Mouse (Mus musculus) CH12.LX (cell line): Measurements from ENCODE around the gene Hoxa10. TPM values are rescaled to one million over a fixed set of nuclear protein-coding genes. Genes with fewer than 3 reads are reported as not detected.

Experiments used
- DNase-seq: peaks from one replicate; pipeline ENCODE4 v3.0.0-alpha.2; 2013; ENCODE audit errors: extremely low read depth
- H3K27ac ChIP-seq: 2 replicates; pipeline ENCODE4 v1.5.1; 2012; ENCODE audit warnings: low read depth, mild to moderate bottlenecking, control low read depth, moderate library complexity; ENCODE audit not compliant: insufficient read depth
- H3K27me3 ChIP-seq: replicated peaks from 2 replicates; pipeline ENCODE3; 2012; ENCODE audit warnings: inconsistent platforms
- H3K36me3 ChIP-seq, 2 experiments: replicated peaks in 1 of 2; 2 replicates each; pipeline versions ENCODE3 to v1.6.1; 2012; ENCODE audit warnings: inconsistent platforms in 1 of 2, low read length in 1 of 2, mild to moderate bottlenecking in 1 of 2, mixed read lengths in 1 of 2, moderate library complexity in 1 of 2; ENCODE audit not compliant: control insufficient read depth in 1 of 2, insufficient read depth in 1 of 2
- H3K4me1 ChIP-seq, 2 experiments: 2 replicates each; pipeline ENCODE4 v1.6.1; 2012; ENCODE audit warnings: inconsistent platforms in 1 of 2, moderate library complexity in 1 of 2; ENCODE audit not compliant: insufficient read depth in 2 of 2, control insufficient read depth in 1 of 2
- H3K4me2 ChIP-seq: 2 replicates; pipeline ENCODE4 v1.6.1; 2012; ENCODE audit warnings: low read depth, mild to moderate bottlenecking, control low read depth; ENCODE audit not compliant: poor library complexity, insufficient read depth, severe bottlenecking
- H3K4me3 ChIP-seq, 3 experiments: fragments of 150-350 bp in 1 of 3; sonication (generic) in 1 of 3; replicated peaks in 1 of 3; 2 replicates each; pipeline versions ENCODE3 to v1.5.1; 2011 to 2012; ENCODE audit warnings: low read depth in 2 of 3, low read length in 2 of 3, mild to moderate bottlenecking in 2 of 3, moderate library complexity in 2 of 3, control low read depth in 1 of 3, improper control_type of control experiment in 1 of 3, inconsistent platforms in 1 of 3, mixed read lengths in 1 of 3; ENCODE audit not compliant: poor library complexity in 1 of 3
- H3K79me2 ChIP-seq: replicated peaks from 2 replicates; pipeline ENCODE4 v1.6.1; 2012; ENCODE audit warnings: mild to moderate bottlenecking, moderate library complexity; ENCODE audit not compliant: control insufficient read depth, poor library complexity, insufficient read depth, severe bottlenecking; ENCODE audit errors: extremely low read depth
- H3K9ac ChIP-seq: 2 replicates; pipeline ENCODE4 v1.6.1; 2012; ENCODE audit warnings: low read depth, mild to moderate bottlenecking, control low read depth, moderate library complexity; ENCODE audit not compliant: insufficient read depth
- H3K9me3 ChIP-seq: replicated peaks from 2 replicates; pipeline ENCODE3; 2012; ENCODE audit warnings: low read length, inconsistent platforms, mixed read lengths
- BHLHE40 ChIP-seq: IDR thresholded peaks from 2 replicates; pipeline ENCODE4 v1.6.1; 2011; ENCODE audit warnings: mild to moderate bottlenecking, low read depth, low read length, improper control_type of control experiment
- CHD1 ChIP-seq: IDR thresholded peaks from 2 replicates; pipeline ENCODE4 v1.6.1; 2012; ENCODE audit warnings: low read depth, low read length, improper control_type of control experiment, inconsistent platforms
- CHD2 ChIP-seq: IDR thresholded peaks from 2 replicates; pipeline ENCODE4 v1.6.1; 2011; ENCODE audit warnings: low read length, improper control_type of control experiment
- ELF1 ChIP-seq: IDR thresholded peaks from 2 replicates; pipeline ENCODE4 v1.6.1; 2014; ENCODE audit warnings: low read depth, mild to moderate bottlenecking, inconsistent platforms, low read length, improper control_type of control experiment
- ETS1 ChIP-seq: conservative IDR thresholded peaks from 2 replicates; pipeline ENCODE4 v1.6.1; 2012; ENCODE audit warnings: low read depth, mild to moderate bottlenecking, inconsistent platforms, low read length, improper control_type of control experiment, moderate library complexity
- JUND ChIP-seq: conservative IDR thresholded peaks from 2 replicates; pipeline ENCODE4 v1.6.1; 2011; ENCODE audit warnings: low read depth, low read length, improper control_type of control experiment
- KAT2A ChIP-seq: IDR thresholded peaks from 2 replicates; pipeline ENCODE4 v1.6.1; 2012; ENCODE audit warnings: low read length, improper control_type of control experiment, inconsistent platforms; ENCODE audit not compliant: insufficient replicate concordance
- MAFK ChIP-seq: IDR thresholded peaks from 2 replicates; pipeline ENCODE4 v1.6.1; 2011; ENCODE audit warnings: low read length, improper control_type of control experiment; ENCODE audit not compliant: insufficient replicate concordance
- MYC ChIP-seq: IDR thresholded peaks from 2 replicates; pipeline ENCODE4 v1.6.1; 2011; ENCODE audit warnings: low read depth, mild to moderate bottlenecking, improper control_type of control experiment, low read length
- PAX5 ChIP-seq: IDR thresholded peaks from 2 replicates; pipeline ENCODE4 v1.6.1; 2012; ENCODE audit warnings: low read length, inconsistent platforms, mixed read lengths
- POLR2AphosphoS2 ChIP-seq: IDR thresholded peaks from 2 replicates; pipeline ENCODE4 v1.6.1; 2011; ENCODE audit warnings: low read depth, low read length, improper control_type of control experiment
- RAD21 ChIP-seq: IDR thresholded peaks from 2 replicates; pipeline ENCODE4 v1.6.1; 2011; ENCODE audit warnings: low read depth, mild to moderate bottlenecking, low read length, improper control_type of control experiment, moderate library complexity
- RCOR1 ChIP-seq: conservative IDR thresholded peaks from 2 replicates; pipeline ENCODE4 v1.6.1; 2012; ENCODE audit warnings: low read depth, mild to moderate bottlenecking, inconsistent platforms, low read length, improper control_type of control experiment
- SIN3A ChIP-seq: IDR thresholded peaks from 2 replicates; pipeline ENCODE4 v1.6.1; 2012; ENCODE audit warnings: low read length, improper control_type of control experiment, inconsistent platforms
- SMC3 ChIP-seq: IDR thresholded peaks from 2 replicates; pipeline ENCODE4 v1.6.1; 2011; ENCODE audit warnings: low read depth, low read length, improper control_type of control experiment
- TBP ChIP-seq: conservative IDR thresholded peaks from 2 replicates; pipeline ENCODE4 v1.6.1; 2011; ENCODE audit warnings: low read depth, low read length, improper control_type of control experiment
- TCF12 ChIP-seq: IDR thresholded peaks from 2 replicates; pipeline ENCODE4 v1.6.1; 2014; ENCODE audit warnings: low read depth, mild to moderate bottlenecking, inconsistent platforms, low read length, improper control_type of control experiment
- UBTF ChIP-seq: IDR thresholded peaks from 2 replicates; pipeline ENCODE4 v1.6.1; 2012; ENCODE audit warnings: low read depth, mild to moderate bottlenecking, inconsistent platforms, low read length, improper control_type of control experiment, moderate library complexity
- USF1 ChIP-seq: IDR thresholded peaks from 2 replicates; pipeline ENCODE4 v1.6.1; 2014; ENCODE audit warnings: low read depth, mild to moderate bottlenecking, inconsistent platforms, low read length, improper control_type of control experiment
- USF2 ChIP-seq: conservative IDR thresholded peaks from 2 replicates; pipeline ENCODE4 v1.6.1; 2011; ENCODE audit warnings: low read depth, low read length, improper control_type of control experiment
- ZC3H11A ChIP-seq: IDR thresholded peaks from 2 replicates; pipeline ENCODE4 v1.6.1; 2012; ENCODE audit warnings: low read depth, mild to moderate bottlenecking, inconsistent platforms, low read length, improper control_type of control experiment
- ZKSCAN1 ChIP-seq: IDR thresholded peaks from 2 replicates; pipeline ENCODE4 v1.6.1; 2012; ENCODE audit warnings: low read depth, inconsistent platforms, low read length, improper control_type of control experiment, borderline replicate concordance
- ZMIZ1 ChIP-seq: IDR thresholded peaks from 2 replicates; pipeline ENCODE4 v1.6.1; 2012; ENCODE audit warnings: low read depth, mild to moderate bottlenecking, inconsistent platforms, low read length, improper control_type of control experiment
- dilution Hi-C: fragments of 300-500 bp; cut with MboI; formaldehyde crosslinking; loops from 2 replicates; pipeline ENCODE4 v1.14.3; 2020; ENCODE audit warnings: low sequenced_read_pairs; ENCODE audit not compliant: extremely low pct_unique_long_range_greater_than_20kb, extremely low pct_ligation_motif_present
- in situ Hi-C: fragments of 300-500 bp; cut with MboI; formaldehyde crosslinking; loops from 3 replicates; pipeline ENCODE4 v1.14.3; 2019; ENCODE audit warnings: low sequenced_read_pairs, low pct_ligation_motif_present, low pct_unique_long_range_greater_than_20kb, mixed read lengths
- polyA plus RNA-seq: library from polyadenylated mRNA; unstranded; fragments of >175 nt; gene quantifications from 2 replicates; pipeline ENCODE4 v1.2.1, GENCODE M21; 2012; ENCODE audit warnings: low read depth; ENCODE audit not compliant: insufficient read length
- total RNA-seq, 2 experiments: library from RNA; depleted of rRNA; stranded (reverse); fragments of 300-350 nt in 1 of 2; fragments of >200 nt in 1 of 2; gene quantifications; 2 replicates each; pipeline ENCODE4 v1.2.3; 2012 to 2014

The Hoxa10 gene
- total and polyA plus RNA-seq, 3 experiments: 5.2 to 14.5 (median 14.3) TPM

GRCm38 (mm10) chr6:52190906-52191810 lies 49.5 kb downstream of the Hoxa10 start, which contains the start of gene Hoxa4:
Hoxa4 (minus strand) TSS chr6:52191753.
- no peak within 1 kb of the TSS for H3K27ac ChIP-seq
- H3K9me3 ChIP-seq: peaks cover 5% of the 10 kb centered on the region
- H3K9ac ChIP-seq: no peak within 1 kb of the TSS
- H3K4me1 ChIP-seq: peaks cover 0 to 13% of the 10 kb centered on the region in 2 experiments; a peak in 2 of 4 replicates
- H3K27me3 ChIP-seq: no peaks in the 10 kb centered on the region
- no peak for TF ChIP-seq ETS1
- no peak for TF ChIP-seq RAD21
- no peak for TF ChIP-seq TCF12
- no peak for TF ChIP-seq CHD1
- no peak for TF ChIP-seq POLR2AphosphoS2
- no peak for TF ChIP-seq ZMIZ1
- TF ChIP-seq KAT2A: no peak
- TF ChIP-seq RCOR1: no peak
- no peak for TF ChIP-seq ELF1
- no peak for TF ChIP-seq ZC3H11A
- TF ChIP-seq JUND: no peak
- TF ChIP-seq PAX5: no peak
- no peak for TF ChIP-seq ZKSCAN1
- TF ChIP-seq, all 38 proteins: peak for 0
- dilution Hi-C loops (no loop called here), in situ Hi-C loops (no loop called here)
- Histone ChIP-seq H3K79me2 (no peaks in the 10 kb centered on the region), H3K4me3 (no peak within 1 kb of the TSS), H3K4me2 (no peak within 1 kb of the TSS), H3K36me3 (peaks cover 0 to 2% of the 10 kb centered on the region in 2 experiments)
- no peak for DNase-seq

GRCm38 (mm10) chr6:52190410-52190809 lies 50.2 kb downstream of the Hoxa10 start:
- Histone ChIP-seq H3K4me3 (no peak overlapping the region), H3K9ac (no peak overlapping the region), H3K27ac (no peak overlapping the region), H3K36me3 (peaks cover 0 to 2% of the 10 kb centered on the region in 2 experiments), H3K9me3 (peaks cover 5% of the 10 kb centered on the region), H3K4me1 (peaks cover 0 to 13% of the 10 kb centered on the region in 2 experiments; a peak in 2 of 4 replicates), H3K79me2 (no peaks in the 10 kb centered on the region), H3K27me3 (no peaks in the 10 kb centered on the region), H3K4me2 (no peak overlapping the region)
- TF ChIP-seq SIN3A (no peak), SMC3 (no peak), POLR2AphosphoS2 (no peak), ZMIZ1 (no peak), MAFK (no peak), TCF12 (no peak), TBP (no peak), UBTF (no peak), USF1 (no peak), MYC (no peak), ZC3H11A (no peak), CHD2 (no peak), KAT2A (no peak), USF2 (no peak), CHD1 (no peak), BHLHE40 (no peak)
- no peak for DNase-seq
- in situ Hi-C loops (no loop called here), dilution Hi-C loops (no loop called here)
